ENCODE assay signal across 9 mouse cellular contexts in the genomic region with DNA sequence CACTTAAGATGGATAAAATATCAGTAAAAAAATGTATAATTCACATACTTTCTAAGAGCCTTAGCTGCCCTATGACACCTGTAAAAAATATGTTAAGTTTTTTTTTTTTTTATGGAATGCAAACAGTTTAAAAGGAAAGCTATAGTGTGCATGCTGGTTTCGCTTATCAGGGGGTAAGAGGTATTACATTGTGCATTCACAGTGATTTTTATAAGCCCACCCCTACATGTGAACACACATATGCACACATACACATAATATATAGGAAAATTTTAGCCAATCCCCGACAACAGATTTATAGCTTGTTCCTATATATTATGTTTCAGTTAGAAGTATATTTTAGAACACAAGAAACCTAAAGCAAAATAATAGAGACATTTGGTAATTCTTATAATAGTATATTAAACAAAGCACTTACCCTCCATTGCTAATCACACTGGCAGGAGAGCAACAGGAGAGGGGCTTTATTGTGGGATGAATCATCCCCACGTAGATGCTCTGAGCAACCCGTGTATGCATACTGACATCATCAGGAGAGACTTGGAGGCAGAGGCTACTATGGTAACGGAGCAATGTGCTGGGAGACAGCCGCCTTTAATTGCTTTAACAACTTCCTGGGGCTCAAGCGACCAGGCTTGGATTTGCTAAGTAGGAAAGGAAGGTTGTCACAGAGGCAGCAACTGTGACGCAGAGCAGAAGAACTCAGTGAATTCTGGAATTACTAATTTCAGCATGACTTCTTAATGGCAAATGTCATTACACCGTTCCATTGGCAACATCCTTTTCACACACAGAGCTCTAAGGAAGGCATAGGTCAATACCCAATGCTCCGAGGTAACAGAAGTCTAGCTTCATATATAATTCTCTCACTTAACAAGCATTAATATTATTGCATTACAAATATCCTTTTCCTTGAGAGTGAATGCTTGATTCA. TPM values are rescaled to one million over a fixed set of nuclear protein-coding genes. Genes with fewer than 3 reads are reported as not detected.
DNase-seq lines count a peak whose midpoint lies in the region; ATAC-seq and TF ChIP-seq lines count a peak whose summit lies in the region.
"Had no signal": no experiment of that assay in that cellular context is flagged by ENCODE, and none has a peak within 500 bp of the region (broad histone marks: within the 10 kb centered on the region; RNA-seq: fewer than 3 reads in every experiment).

No protein-coding gene starts in this region.

- H3K36me3 ChIP-seq in heart, adult 2 months (ENCODE audit: control insufficient read depth, insufficient read depth, low read length): peaks cover 2% of the 10 kb centered on the region; the same call in 1 of the 2 replicates
- no peaks in the 10 kb centered on the region for H3K36me3 ChIP-seq in forebrain, embryonic 16.5 days (ENCODE audit: control insufficient read depth, insufficient read depth)

- H3K79me2 ChIP-seq in heart, adult 2 months (replicated peaks; ENCODE audit: control insufficient read depth, insufficient read depth, low read length): peaks cover 2% of the 10 kb centered on the region; the same call in 1 of the 2 replicates

- H3K27me3 ChIP-seq in heart, adult 2 months (ENCODE audit: control insufficient read depth, insufficient read depth, low read length): no peaks in the 10 kb centered on the region
- H3K27me3 ChIP-seq in forebrain, embryonic 16.5 days (replicated peaks; ENCODE audit: control insufficient read depth, insufficient read depth, low read length): no peaks in the 10 kb centered on the region
- H3K27me3 ChIP-seq: CH12.LX had no signal

- no peak for TF ChIP-seq EP300 in heart, adult 2 months (IDR thresholded peaks at IDR 0.05; ENCODE audit: insufficient read depth, low read depth, low read length)

- TF ChIP-seq POLR2A in heart, adult 2 months (IDR thresholded peaks at IDR 0.05; ENCODE audit: insufficient read depth, low read depth, low read length): no peak
- no peak for TF ChIP-seq POLR2A in olfactory bulb, adult 2 months (IDR thresholded peaks at IDR 0.05; ENCODE audit: insufficient read depth, low read depth, low read length)

- TF ChIP-seq CTCF in heart, adult 2 months (IDR thresholded peaks at IDR 0.05): no peak
- no peak for TF ChIP-seq CTCF in olfactory bulb, adult 2 months (IDR thresholded peaks at IDR 0.05; ENCODE audit: insufficient read depth, low read depth, low read length)

- no peak overlapping the region for H3K9ac ChIP-seq in heart, adult 2 months (ENCODE audit: low read depth, low read length)
- H3K9ac ChIP-seq in forebrain, embryonic 16.5 days (replicated peaks; ENCODE audit: low read depth, low read length): no peak overlapping the region

- H3K9me3 ChIP-seq in forebrain, embryonic 16.5 days (ENCODE audit: control insufficient read depth, low read length): no peaks in the 10 kb centered on the region

- peaks cover 4% of the 10 kb centered on the region for H3K4me1 ChIP-seq in heart, adult 2 months (ENCODE audit: control insufficient read depth, insufficient read depth, low read length)
- peaks cover 18% of the 10 kb centered on the region for H3K4me1 ChIP-seq in forebrain, embryonic 16.5 days (replicated peaks; ENCODE audit: control insufficient read depth, insufficient read depth, low read length)
- peaks cover 3% of the 10 kb centered on the region; the same call in 1 of the 2 replicates for H3K4me1 ChIP-seq in olfactory bulb, adult 2 months (ENCODE audit: control insufficient read depth, insufficient read depth, low read length)

- WGBS in heart, adult 2 months: 43% methylated on average over 10 of the region's 10 CpGs
- WGBS in forebrain, embryonic 16.5 days: 19% methylated on average over 10 of the region's 10 CpGs
- WGBS in olfactory bulb, adult 2 months: 20% methylated on average over 10 of the region's 10 CpGs

- no peak overlapping the region for H3K4me3 ChIP-seq in heart, adult 2 months
- H3K4me3 ChIP-seq in forebrain, embryonic 16.5 days (replicated peaks; ENCODE audit: low read length): no peak overlapping the region
- H3K4me3 ChIP-seq in olfactory bulb, adult 2 months (ENCODE audit: insufficient read depth, low read depth, low read length): peak overlapping the region; percentile 5; the same call in 1 of the 2 replicates

- ATAC-seq in forebrain, embryonic 16.5 days: peak; percentile 86

- no peak overlapping the region for H3K27ac ChIP-seq in heart, adult 2 months
- H3K27ac ChIP-seq in forebrain, embryonic 16.5 days (ENCODE audit: low read length): peak overlapping the region; percentile 51
- peak overlapping the region; percentile 78 for H3K27ac ChIP-seq in olfactory bulb, adult 2 months (ENCODE audit: insufficient read depth, low read depth, low read length)

- DNase-seq in heart, postnatal 4 days: peak; percentile 7
- DNase-seq in heart, adult 2 months: no peak
- DNase-seq in left cerebral cortex, adult 18-20 months (ENCODE audit: low spot score in 2 of 2): peak; percentile 42 to 58
- no peak for DNase-seq in spleen, postnatal 10 days (ENCODE audit: low spot score in 2 of 2)
- DNase-seq in gastrocnemius, postnatal 4 days (ENCODE audit: low spot score in 2 of 2): no peak
- no peak for DNase-seq in cerebellum, adult 9-11 months

- H3K4me2 ChIP-seq in forebrain, embryonic 16.5 days (ENCODE audit: low read length): peak overlapping the region; percentile 20

- intact Hi-C loops in heart, adult 2 months (cut with DNase I): loop anchor here (5.0 kb wide), 1 partner anchor 50 kb away; no protein-coding TSS in a partner anchor

RNA-seq across cellular contexts. Expression of gene Pam, which starts 47.9 kb away (rescaled TPM):
- 100 to 1,000 TPM; 888 to 905 TPM for total RNA-seq in heart, postnatal 4 days (2021)
- total RNA-seq in heart, adult 2 months (2021): 100 to 1,000 TPM; 593 to 641 TPM
- polyA plus RNA-seq in heart, adult 2 months (2012; rRNA removed): 313 and 472 TPM in 2 replicates
- 45.1 and 53.9 TPM in 2 replicates for polyA plus RNA-seq in forebrain, embryonic 16.5 days (2015; fragmentation: Nextera tagmentation; extraction: Ambion mirVana)
- 100 to 1,000 TPM; 257 to 260 TPM for total RNA-seq in left cerebral cortex, adult 18-20 months (2021)
- not detected in 2 replicates for polyA plus RNA-seq in olfactory bulb, adult 2 months (2012; ENCODE audit: insufficient read depth, insufficient read length, low replicate concordance, missing spikeins)
- 100 to 1,000 TPM in 1 of 2 experiments, 10 to 100 TPM in 1; 99.1 to 125 TPM for total RNA-seq in gastrocnemius, postnatal 4 days (2021)
- total RNA-seq: CH12.LX had no signal

Comparison
In these comparisons a context has a peak if more than half of its experiments do, and no peak if none do; other contexts are left out.
1. DNase-seq: peak in heart, postnatal 4 days (single experiment) and left cerebral cortex, adult 18-20 months (2 of 2); none in heart, adult 2 months (0 of 2), spleen, postnatal 10 days (0 of 2), gastrocnemius, postnatal 4 days (0 of 2) and cerebellum, adult 9-11 months (single experiment).